Mouse (Mus musculus): ENCODE results near the gene Tenm2.

Tenm2 gene

GRCm38 (mm10) chr11:35959270-35959669 is 1276.5 kb downstream of the Tenm2 start:
- no peak for DNase-seq (ENCODE audit: low read depth, low spot score)

Measured in forelimb bud, embryonic 11.5 days (tissue).